Mouse (Mus musculus) heart, adult 2 months (tissue): Measurements from ENCODE around the gene Rhbdf2.

Experiments
- CTCF ChIP-seq: fragments of 200-600 bp; IDR thresholded peaks from 2 replicates; pipeline ENCODE4 v1.8.1; 2022; ENCODE audit warnings: antibody characterized with exemption, mild to moderate bottlenecking, moderate library complexity
- EP300 ChIP-seq: fragments of 200-500 bp; IDR thresholded peaks from 2 replicates; pipeline ENCODE4 v1.6.1; 2011; ENCODE audit warnings: low read depth, low read length, control low read depth; ENCODE audit not compliant: insufficient read depth

- TF ChIP-seq CTCF = no peak
- TF ChIP-seq EP300 = no peak
These were observed 26.4 kb upstream of the Rhbdf2 start, which contains the start of gene Prcd for GRCm38 (mm10) chr11:116653234-116653633.
